Mouse (Mus musculus) CH12.LX (cell line): ENCODE results near the gene Phb2. TPM values are rescaled to one million over a fixed set of nuclear protein-coding genes. Genes with fewer than 3 reads are reported as not detected.
A peak's percentile ranks its signal among the peaks of the same experiment; 100 is the strongest.

ENCODE experiments used
- DNase-seq: peaks from one replicate; pipeline ENCODE4 v3.0.0-alpha.2; 2013; ENCODE audit errors: extremely low read depth
- H3K27ac ChIP-seq: 2 replicates; pipeline ENCODE4 v1.5.1; 2012; ENCODE audit warnings: low read depth, mild to moderate bottlenecking, control low read depth, moderate library complexity; ENCODE audit not compliant: insufficient read depth
- H3K27me3 ChIP-seq: replicated peaks from 2 replicates; pipeline ENCODE3; 2012; ENCODE audit warnings: inconsistent platforms
- H3K36me3 ChIP-seq, 2 experiments: replicated peaks in 1 of 2; 2 replicates each; pipeline versions ENCODE3 to v1.6.1; 2012; ENCODE audit warnings: inconsistent platforms in 1 of 2, low read length in 1 of 2, mild to moderate bottlenecking in 1 of 2, mixed read lengths in 1 of 2, moderate library complexity in 1 of 2; ENCODE audit not compliant: control insufficient read depth in 1 of 2, insufficient read depth in 1 of 2
- H3K4me1 ChIP-seq, 2 experiments: 2 replicates each; pipeline ENCODE4 v1.6.1; 2012; ENCODE audit warnings: inconsistent platforms in 1 of 2, moderate library complexity in 1 of 2; ENCODE audit not compliant: insufficient read depth in 2 of 2, control insufficient read depth in 1 of 2
- H3K4me2 ChIP-seq: 2 replicates; pipeline ENCODE4 v1.6.1; 2012; ENCODE audit warnings: low read depth, mild to moderate bottlenecking, control low read depth; ENCODE audit not compliant: poor library complexity, insufficient read depth, severe bottlenecking
- H3K4me3 ChIP-seq, 3 experiments: fragments of 150-350 bp in 1 of 3; sonication (generic) in 1 of 3; replicated peaks in 1 of 3; 2 replicates each; pipeline versions ENCODE3 to v1.5.1; 2011 to 2012; ENCODE audit warnings: low read depth in 2 of 3, low read length in 2 of 3, mild to moderate bottlenecking in 2 of 3, moderate library complexity in 2 of 3, control low read depth in 1 of 3, improper control_type of control experiment in 1 of 3, inconsistent platforms in 1 of 3, mixed read lengths in 1 of 3; ENCODE audit not compliant: poor library complexity in 1 of 3
- H3K79me2 ChIP-seq: replicated peaks from 2 replicates; pipeline ENCODE4 v1.6.1; 2012; ENCODE audit warnings: mild to moderate bottlenecking, moderate library complexity; ENCODE audit not compliant: control insufficient read depth, poor library complexity, insufficient read depth, severe bottlenecking; ENCODE audit errors: extremely low read depth
- H3K9ac ChIP-seq: 2 replicates; pipeline ENCODE4 v1.6.1; 2012; ENCODE audit warnings: low read depth, mild to moderate bottlenecking, control low read depth, moderate library complexity; ENCODE audit not compliant: insufficient read depth
- H3K9me3 ChIP-seq: replicated peaks from 2 replicates; pipeline ENCODE3; 2012; ENCODE audit warnings: low read length, inconsistent platforms, mixed read lengths
- BHLHE40 ChIP-seq: IDR thresholded peaks from 2 replicates; pipeline ENCODE4 v1.6.1; 2011; ENCODE audit warnings: mild to moderate bottlenecking, low read depth, low read length, improper control_type of control experiment
- CHD1 ChIP-seq: IDR thresholded peaks from 2 replicates; pipeline ENCODE4 v1.6.1; 2012; ENCODE audit warnings: low read depth, low read length, improper control_type of control experiment, inconsistent platforms
- CHD2 ChIP-seq: IDR thresholded peaks from 2 replicates; pipeline ENCODE4 v1.6.1; 2011; ENCODE audit warnings: low read length, improper control_type of control experiment
- CTCF ChIP-seq, 2 experiments: IDR thresholded peaks in 1 of 2; conservative IDR thresholded peaks in 1 of 2; 2 replicates each; pipeline ENCODE4 v1.5.1; 2011 to 2012; ENCODE audit warnings: low read depth in 2 of 2, low read length in 2 of 2, improper control_type of control experiment in 1 of 2, inconsistent platforms in 1 of 2, mild to moderate bottlenecking in 1 of 2, moderate library complexity in 1 of 2
- E2F4 ChIP-seq: IDR thresholded peaks from 2 replicates; pipeline ENCODE4 v1.6.1; 2011; ENCODE audit warnings: low read depth, low read length, improper control_type of control experiment; ENCODE audit not compliant: insufficient replicate concordance
- ELF1 ChIP-seq: IDR thresholded peaks from 2 replicates; pipeline ENCODE4 v1.6.1; 2014; ENCODE audit warnings: low read depth, mild to moderate bottlenecking, inconsistent platforms, low read length, improper control_type of control experiment
- EP300 ChIP-seq: IDR thresholded peaks from 2 replicates; pipeline ENCODE4 v1.6.1; 2011; ENCODE audit warnings: low read length, improper control_type of control experiment
- ETS1 ChIP-seq: conservative IDR thresholded peaks from 2 replicates; pipeline ENCODE4 v1.6.1; 2012; ENCODE audit warnings: low read depth, mild to moderate bottlenecking, inconsistent platforms, low read length, improper control_type of control experiment, moderate library complexity
- IRF4 ChIP-seq: IDR thresholded peaks from 2 replicates; pipeline ENCODE4 v1.6.1; 2014; ENCODE audit warnings: low read depth, mild to moderate bottlenecking, inconsistent platforms, low read length, improper control_type of control experiment
- JUN ChIP-seq: IDR thresholded peaks from 2 replicates; pipeline ENCODE4 v1.6.1; 2011; ENCODE audit warnings: low read depth, mild to moderate bottlenecking, low read length, improper control_type of control experiment, moderate library complexity; ENCODE audit not compliant: insufficient read depth
- JUND ChIP-seq: conservative IDR thresholded peaks from 2 replicates; pipeline ENCODE4 v1.6.1; 2011; ENCODE audit warnings: low read depth, low read length, improper control_type of control experiment
- KAT2A ChIP-seq: IDR thresholded peaks from 2 replicates; pipeline ENCODE4 v1.6.1; 2012; ENCODE audit warnings: low read length, improper control_type of control experiment, inconsistent platforms; ENCODE audit not compliant: insufficient replicate concordance
- MAFK ChIP-seq: IDR thresholded peaks from 2 replicates; pipeline ENCODE4 v1.6.1; 2011; ENCODE audit warnings: low read length, improper control_type of control experiment; ENCODE audit not compliant: insufficient replicate concordance
- MAX ChIP-seq: IDR thresholded peaks from 2 replicates; pipeline ENCODE4 v1.6.1; 2011; ENCODE audit warnings: low read length, improper control_type of control experiment
- MAZ ChIP-seq: IDR thresholded peaks from 2 replicates; pipeline ENCODE4 v1.6.1; 2012; ENCODE audit warnings: low read depth, mild to moderate bottlenecking, inconsistent platforms, low read length, improper control_type of control experiment, moderate library complexity
- MEF2A ChIP-seq: IDR thresholded peaks from 2 replicates; pipeline ENCODE4 v1.6.1; 2014; ENCODE audit warnings: low read depth, mild to moderate bottlenecking, inconsistent platforms, low read length, improper control_type of control experiment, borderline replicate concordance
- MXI1 ChIP-seq: IDR thresholded peaks from 2 replicates; pipeline ENCODE4 v1.6.1; 2011; ENCODE audit warnings: mild to moderate bottlenecking, low read depth, low read length, improper control_type of control experiment
- NELFE ChIP-seq: IDR thresholded peaks from 2 replicates; pipeline ENCODE4 v1.6.1; 2011; ENCODE audit warnings: low read depth, low read length, improper control_type of control experiment
- NRF1 ChIP-seq: IDR thresholded peaks from 2 replicates; pipeline ENCODE4 v1.6.1; 2014; ENCODE audit warnings: low read depth, mild to moderate bottlenecking, inconsistent platforms, low read length, improper control_type of control experiment, moderate library complexity
- PAX5 ChIP-seq: IDR thresholded peaks from 2 replicates; pipeline ENCODE4 v1.6.1; 2012; ENCODE audit warnings: low read length, inconsistent platforms, mixed read lengths
- POLR2A ChIP-seq: IDR thresholded peaks from 2 replicates; pipeline ENCODE4 v1.6.1; 2011; ENCODE audit warnings: low read depth, mild to moderate bottlenecking, improper control_type of control experiment, low read length
- POLR2AphosphoS2 ChIP-seq: IDR thresholded peaks from 2 replicates; pipeline ENCODE4 v1.6.1; 2011; ENCODE audit warnings: low read depth, low read length, improper control_type of control experiment
- RAD21 ChIP-seq: IDR thresholded peaks from 2 replicates; pipeline ENCODE4 v1.6.1; 2011; ENCODE audit warnings: low read depth, mild to moderate bottlenecking, low read length, improper control_type of control experiment, moderate library complexity
- SIN3A ChIP-seq: IDR thresholded peaks from 2 replicates; pipeline ENCODE4 v1.6.1; 2012; ENCODE audit warnings: low read length, improper control_type of control experiment, inconsistent platforms
- SMC3 ChIP-seq: IDR thresholded peaks from 2 replicates; pipeline ENCODE4 v1.6.1; 2011; ENCODE audit warnings: low read depth, low read length, improper control_type of control experiment
- TBP ChIP-seq: conservative IDR thresholded peaks from 2 replicates; pipeline ENCODE4 v1.6.1; 2011; ENCODE audit warnings: low read depth, low read length, improper control_type of control experiment
- TCF12 ChIP-seq: IDR thresholded peaks from 2 replicates; pipeline ENCODE4 v1.6.1; 2014; ENCODE audit warnings: low read depth, mild to moderate bottlenecking, inconsistent platforms, low read length, improper control_type of control experiment
- UBTF ChIP-seq: IDR thresholded peaks from 2 replicates; pipeline ENCODE4 v1.6.1; 2012; ENCODE audit warnings: low read depth, mild to moderate bottlenecking, inconsistent platforms, low read length, improper control_type of control experiment, moderate library complexity
- USF1 ChIP-seq: IDR thresholded peaks from 2 replicates; pipeline ENCODE4 v1.6.1; 2014; ENCODE audit warnings: low read depth, mild to moderate bottlenecking, inconsistent platforms, low read length, improper control_type of control experiment
- ZC3H11A ChIP-seq: IDR thresholded peaks from 2 replicates; pipeline ENCODE4 v1.6.1; 2012; ENCODE audit warnings: low read depth, mild to moderate bottlenecking, inconsistent platforms, low read length, improper control_type of control experiment
- ZKSCAN1 ChIP-seq: IDR thresholded peaks from 2 replicates; pipeline ENCODE4 v1.6.1; 2012; ENCODE audit warnings: low read depth, inconsistent platforms, low read length, improper control_type of control experiment, borderline replicate concordance
- ZMIZ1 ChIP-seq: IDR thresholded peaks from 2 replicates; pipeline ENCODE4 v1.6.1; 2012; ENCODE audit warnings: low read depth, mild to moderate bottlenecking, inconsistent platforms, low read length, improper control_type of control experiment
- ZNF384 ChIP-seq: IDR thresholded peaks from 2 replicates; pipeline ENCODE4 v1.6.1; 2012; ENCODE audit warnings: low read depth, low read length, improper control_type of control experiment, inconsistent platforms
- dilution Hi-C: fragments of 300-500 bp; cut with MboI; formaldehyde crosslinking; loops from 2 replicates; pipeline ENCODE4 v1.14.3; 2020; ENCODE audit warnings: low sequenced_read_pairs; ENCODE audit not compliant: extremely low pct_unique_long_range_greater_than_20kb, extremely low pct_ligation_motif_present
- in situ Hi-C: fragments of 300-500 bp; cut with MboI; formaldehyde crosslinking; loops from 3 replicates; pipeline ENCODE4 v1.14.3; 2019; ENCODE audit warnings: low sequenced_read_pairs, low pct_ligation_motif_present, low pct_unique_long_range_greater_than_20kb, mixed read lengths
- polyA plus RNA-seq: library from polyadenylated mRNA; unstranded; fragments of >175 nt; gene quantifications from 2 replicates; pipeline ENCODE4 v1.2.1, GENCODE M21; 2012; ENCODE audit warnings: low read depth; ENCODE audit not compliant: insufficient read length
- total RNA-seq, 2 experiments: library from RNA; depleted of rRNA; stranded (reverse); fragments of 300-350 nt in 1 of 2; fragments of >200 nt in 1 of 2; gene quantifications; 2 replicates each; pipeline ENCODE4 v1.2.3; 2012 to 2014

The Phb2 gene
- total and polyA plus RNA-seq, 3 experiments, result 380 to 694 (median 440) TPM

GRCm38 (mm10) chr6:124758849-124759232 lies 46.7 kb downstream of the Phb2 start:
- Histone ChIP-seq H3K9me3 (no peaks in the 10 kb centered on the region), H3K4me2 (peak overlapping the region; percentile 79), H3K9ac (peak overlapping the region; percentile 65), H3K4me1 (peaks cover 5 to 39% of the 10 kb centered on the region in 2 experiments), H3K79me2 (peaks cover 6% of the 10 kb centered on the region; the same call in 1 of the 2 replicates), H3K27me3 (no peaks in the 10 kb centered on the region), H3K27ac (no peak overlapping the region), H3K36me3 (peaks cover 16 to 44% of the 10 kb centered on the region in 2 experiments), H3K4me3 (peak overlapping the region in 1 of 3 experiments; percentile 12)
- TF ChIP-seq TCF12 (no peak), ELF1 (no peak), KAT2A (no peak), TBP (no peak), ZMIZ1 (no peak)
- dilution Hi-C loops, result no loop called here
- in situ Hi-C loops, result no loop called here
- DNase-seq, result no peak

GRCm38 (mm10) chr6:124759259-124759658 lies 47.1 kb downstream of the Phb2 start:
- in situ Hi-C loops, result no loop called here
- dilution Hi-C loops, result no loop called here
- peak overlapping the region; percentile 65 for H3K9ac ChIP-seq
- TF ChIP-seq USF1, result no peak
- no peak for TF ChIP-seq MAX
- TF ChIP-seq CHD1, result no peak
- TF ChIP-seq MAFK, result no peak
- TF ChIP-seq POLR2A, result peak; percentile 43; the same call in 1 of the 2 replicates
- TF ChIP-seq CHD2, result no peak
- TF ChIP-seq EP300, result no peak
- no peak for TF ChIP-seq MEF2A
- no peak for TF ChIP-seq ZMIZ1
- TF ChIP-seq CTCF (conservative IDR thresholded peaks at IDR 0.05 in 1 of 2, IDR thresholded peaks at IDR 0.05 in 1 of 2; ENCODE audit: low read depth in 2 of 2, low read length in 2 of 2), result peak; percentile 91 to 98
- TF ChIP-seq TCF12, result 0 out of 2 replicates have a peak, but pooled peaks have one; percentile 6
- peak; percentile 30; the same call in 1 of the 2 replicates for TF ChIP-seq IRF4
- peak; percentile 56; the same call in 1 of the 2 replicates for TF ChIP-seq POLR2AphosphoS2
- TF ChIP-seq SMC3, result peak; percentile 86
- TF ChIP-seq NRF1, result no peak
- TF ChIP-seq ETS1, result no peak
- no peak for TF ChIP-seq TBP
- no peak for TF ChIP-seq BHLHE40
- TF ChIP-seq E2F4, result no peak
- no peak for TF ChIP-seq SIN3A
- no peak for TF ChIP-seq NELFE
- TF ChIP-seq ZC3H11A, result no peak; the same call in 1 of the 2 replicates
- TF ChIP-seq ELF1, result 0 out of 2 replicates have a peak, but pooled peaks have one; percentile 18
- TF ChIP-seq PAX5, result no peak
- TF ChIP-seq JUN, result no peak
- no peak for TF ChIP-seq ZNF384
- TF ChIP-seq JUND, result no peak
- peak; percentile 95 for TF ChIP-seq RAD21
- TF ChIP-seq MXI1, result no peak
- 0 out of 2 replicates have a peak, but pooled peaks have one; percentile 40 for TF ChIP-seq UBTF
- TF ChIP-seq ZKSCAN1, result no peak
- TF ChIP-seq MAZ, result no peak; the same call in 1 of the 2 replicates

More at GRCm38 (mm10) chr6:124759259-124759658, 47.1 kb downstream of the Phb2 start:
- peaks cover 5 to 38% of the 10 kb centered on the region in 2 experiments for H3K4me1 ChIP-seq
- H3K36me3 ChIP-seq, result peaks cover 19 to 48% of the 10 kb centered on the region in 2 experiments
- H3K4me2 ChIP-seq, result peak overlapping the region; percentile 79
- no peak overlapping the region for H3K27ac ChIP-seq
- no peaks in the 10 kb centered on the region for H3K27me3 ChIP-seq
- H3K9me3 ChIP-seq, result no peaks in the 10 kb centered on the region
- H3K4me3 ChIP-seq, result peak overlapping the region in 1 of 3 experiments; percentile 12
- DNase-seq, result peak; percentile 91
- H3K79me2 ChIP-seq, result peaks cover 6% of the 10 kb centered on the region; the same call in 1 of the 2 replicates
